Mouse (Mus musculus) midbrain, embryonic 12.5 days (tissue): Measurements from ENCODE around the gene Gm11627. TPM values are rescaled to one million over a fixed set of nuclear protein-coding genes. Genes with fewer than 3 reads are reported as not detected.

Experiments used
- ATAC-seq: fragments of 200-750 bp; cut with Nextera tagmentation; 2 replicates; pipeline ENCODE4 v1.8.0; 2017; ENCODE audit warnings: low read depth, moderate TSS enrichment, moderate library complexity; ENCODE audit not compliant: low FRiP score
- H3K27ac ChIP-seq: fragments of 300-500 bp; sonication (generic); replicated peaks from 2 replicates; pipeline ENCODE4 v1.5.1; 2016; ENCODE audit warnings: mild to moderate bottlenecking
- H3K27me3 ChIP-seq: fragments of 300-500 bp; sonication (generic); 2 replicates; pipeline ENCODE4 v1.6.1; 2016; ENCODE audit warnings: mild to moderate bottlenecking
- H3K36me3 ChIP-seq: fragments of 300-500 bp; sonication (generic); 2 replicates; pipeline ENCODE4 v1.6.1; 2016
- H3K4me1 ChIP-seq: fragments of 300-500 bp; sonication (generic); 2 replicates; pipeline ENCODE4 v1.6.1; 2016
- H3K4me2 ChIP-seq: fragments of 300-500 bp; sonication (generic); replicated peaks from 2 replicates; pipeline ENCODE4 v1.6.1; 2016; ENCODE audit warnings: mild to moderate bottlenecking, moderate library complexity
- H3K4me3 ChIP-seq: fragments of 300-500 bp; sonication (generic); 2 replicates; pipeline ENCODE4 v1.5.1; 2016; ENCODE audit warnings: mild to moderate bottlenecking
- H3K9ac ChIP-seq: fragments of 300-500 bp; sonication (generic); replicated peaks from 2 replicates; pipeline ENCODE4 v1.6.1; 2016; ENCODE audit warnings: mild to moderate bottlenecking, moderate library complexity
- H3K9me3 ChIP-seq: fragments of 300-500 bp; sonication (generic); 2 replicates; pipeline ENCODE4 v1.6.1; 2016; ENCODE audit warnings: mild to moderate bottlenecking
- WGBS: fragments of 180-500 bp; shearing (Covaris S2); methylation state at CpG from one replicate; pipeline ENCODE4 v1.1.7; 2016; 5-methylcytosine and 5-hydroxymethylcytosine counted together
- polyA plus RNA-seq: library from polyadenylated mRNA; unstranded; fragments of >200 nt; fragmentation: Nextera tagmentation; extraction: Ambion mirVana; gene quantifications from 2 replicates; pipeline ENCODE4 v1.2.1, GENCODE M21; 2016

Gm11627 gene
- polyA plus RNA-seq, 1 experiment from 2014 or later: 10.5 TPM

DNA sequence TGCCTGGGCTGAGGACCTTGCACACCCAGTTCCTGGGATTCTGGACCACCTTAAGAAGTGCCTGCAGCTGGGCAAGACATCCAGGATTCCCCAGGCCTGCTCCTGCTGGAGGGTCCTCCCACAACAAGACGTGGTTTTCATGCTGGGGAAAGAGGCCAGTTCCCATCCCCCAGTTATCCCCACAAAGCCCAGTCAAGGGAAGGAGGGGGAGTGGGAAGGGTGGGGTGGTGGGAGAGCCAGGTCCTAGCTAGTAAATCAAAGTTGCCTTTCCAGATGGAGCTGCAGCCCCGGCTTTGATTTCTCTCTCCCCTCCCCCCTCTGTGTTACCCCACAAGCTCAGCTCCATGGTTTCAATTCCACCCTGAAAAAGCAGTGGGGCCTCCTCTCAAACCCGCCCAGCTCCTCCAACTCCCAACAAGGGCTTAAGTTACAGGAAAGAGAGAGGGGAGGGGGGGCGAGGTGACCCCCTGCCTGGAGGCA lies 16.1 kb upstream of the Gm11627 start:
- Histone ChIP-seq H3K27ac (peak overlapping the region; percentile 75), H3K4me1 (peaks cover 21% of the 10 kb centered on the region), H3K36me3 (no peaks in the 10 kb centered on the region), H3K9ac (no peak overlapping the region), H3K9me3 (no peaks in the 10 kb centered on the region), H3K27me3 (no peaks in the 10 kb centered on the region), H3K4me2 (0 out of 2 replicates have a peak overlapping the region, but pooled peaks have one; percentile 3), H3K4me3 (no peak overlapping the region)
- WGBS: 0% methylated on average over 3 of the region's 4 CpGs
- 0 out of 2 replicates have a peak, but pooled peaks have one; percentile 19 for ATAC-seq

DNA sequence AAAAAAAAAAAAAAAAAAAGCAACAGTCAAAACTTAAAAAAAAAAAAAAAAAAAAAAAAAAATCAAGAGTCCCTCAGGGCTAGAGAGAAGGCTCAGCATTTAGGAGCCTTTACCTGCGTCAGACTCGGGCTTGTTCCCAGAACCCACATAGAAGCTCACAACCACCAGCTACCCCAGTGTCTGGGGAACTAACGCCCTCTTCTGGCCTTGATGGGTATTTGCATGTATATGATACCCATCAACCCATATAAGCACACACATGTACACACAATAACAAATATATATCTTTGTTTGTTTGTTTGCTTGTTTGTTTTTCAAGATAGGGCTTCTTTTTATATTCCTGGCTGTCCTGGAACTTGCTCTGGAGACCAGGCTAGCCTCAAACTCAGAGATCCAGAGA lies 8.3 kb upstream of the Gm11627 start:
- peaks cover 7% of the 10 kb centered on the region; the same call in 1 of the 2 replicates for H3K9me3 ChIP-seq
- H3K27me3 ChIP-seq: peaks cover 27% of the 10 kb centered on the region
- H3K36me3 ChIP-seq: no peaks in the 10 kb centered on the region
- H3K4me2 ChIP-seq: no peak overlapping the region
- H3K4me3 ChIP-seq: no peak overlapping the region
- ATAC-seq: no peak
- peaks cover 6% of the 10 kb centered on the region for H3K4me1 ChIP-seq
- 68% methylated on average over 3 of the region's 3 CpGs for WGBS
- no peak overlapping the region for H3K27ac ChIP-seq
- H3K9ac ChIP-seq: no peak overlapping the region

DNA sequence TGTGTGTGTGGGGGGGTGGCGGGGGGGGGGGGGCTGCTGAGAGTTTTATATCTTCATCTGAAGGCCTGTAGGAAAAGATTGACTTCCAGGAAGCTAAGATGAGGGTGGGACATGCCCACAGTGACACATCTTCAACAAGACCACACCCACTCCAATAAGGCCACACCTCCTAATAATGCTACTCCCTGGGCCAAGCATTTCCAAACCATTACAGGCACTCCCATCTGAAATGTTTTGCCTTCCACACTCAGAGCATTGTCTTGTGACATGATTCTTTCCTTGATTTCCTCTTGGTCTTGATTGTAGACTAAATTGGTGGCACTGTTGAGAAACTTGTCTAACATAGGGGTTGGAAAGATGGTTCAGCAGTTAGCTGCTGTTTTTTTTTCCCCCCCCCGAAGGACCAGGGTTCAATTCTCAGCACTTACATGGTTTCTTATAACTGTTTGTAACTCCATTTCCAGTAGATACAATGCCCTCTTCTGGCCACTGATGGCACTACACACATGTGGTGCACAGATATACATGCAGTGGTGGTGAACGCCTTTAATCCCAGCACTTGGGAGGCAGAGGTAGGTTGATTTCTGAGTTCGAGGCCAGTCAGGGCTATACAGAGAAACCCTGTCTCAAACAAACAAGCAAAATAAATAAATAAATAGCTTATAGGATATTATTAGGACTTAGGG lies 7.3 kb upstream of the Gm11627 start:
- H3K9ac ChIP-seq: no peak overlapping the region
- no peaks in the 10 kb centered on the region for H3K36me3 ChIP-seq
- H3K27me3 ChIP-seq: peaks cover 35% of the 10 kb centered on the region
- H3K4me3 ChIP-seq: no peak overlapping the region
- ATAC-seq: no peak
- no peak overlapping the region for H3K27ac ChIP-seq
- no peak overlapping the region for H3K4me2 ChIP-seq
- peaks cover 15% of the 10 kb centered on the region for H3K4me1 ChIP-seq
- 87% methylated on average over 4 of the region's 4 CpGs for WGBS
- peaks cover 7% of the 10 kb centered on the region; the same call in 1 of the 2 replicates for H3K9me3 ChIP-seq

DNA sequence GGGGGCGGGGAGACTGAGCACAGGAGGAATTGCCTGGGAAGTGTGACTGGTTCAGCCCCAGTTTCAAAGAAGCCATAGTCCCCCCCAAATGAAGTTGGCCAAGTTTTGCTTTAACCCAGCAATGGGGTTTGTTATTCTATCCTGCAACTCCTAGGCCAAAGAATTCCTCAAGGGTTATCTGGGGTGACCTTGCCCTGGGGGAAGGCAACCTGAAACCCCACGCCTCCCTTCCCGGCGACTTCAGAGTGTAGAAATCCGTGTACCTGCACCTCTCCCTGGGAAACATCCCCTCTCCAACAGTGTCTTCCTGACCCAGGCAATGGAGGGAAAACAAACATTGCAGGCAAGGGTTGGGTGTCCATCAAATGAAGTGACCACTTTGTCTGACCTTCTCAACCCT lies 3.5 kb upstream of the Gm11627 start:
- H3K27ac ChIP-seq: 0 out of 2 replicates have a peak overlapping the region, but pooled peaks have one; percentile 80
- peaks cover 7% of the 10 kb centered on the region; the same call in 1 of the 2 replicates for H3K9me3 ChIP-seq
- H3K9ac ChIP-seq: no peak overlapping the region
- no peak for ATAC-seq
- 13% methylated on average over 5 of the region's 5 CpGs for WGBS
- H3K27me3 ChIP-seq: peaks cover 43% of the 10 kb centered on the region
- no peaks in the 10 kb centered on the region for H3K36me3 ChIP-seq
- no peak overlapping the region for H3K4me2 ChIP-seq
- no peak overlapping the region for H3K4me3 ChIP-seq
- H3K4me1 ChIP-seq: peaks cover 44% of the 10 kb centered on the region

DNA sequence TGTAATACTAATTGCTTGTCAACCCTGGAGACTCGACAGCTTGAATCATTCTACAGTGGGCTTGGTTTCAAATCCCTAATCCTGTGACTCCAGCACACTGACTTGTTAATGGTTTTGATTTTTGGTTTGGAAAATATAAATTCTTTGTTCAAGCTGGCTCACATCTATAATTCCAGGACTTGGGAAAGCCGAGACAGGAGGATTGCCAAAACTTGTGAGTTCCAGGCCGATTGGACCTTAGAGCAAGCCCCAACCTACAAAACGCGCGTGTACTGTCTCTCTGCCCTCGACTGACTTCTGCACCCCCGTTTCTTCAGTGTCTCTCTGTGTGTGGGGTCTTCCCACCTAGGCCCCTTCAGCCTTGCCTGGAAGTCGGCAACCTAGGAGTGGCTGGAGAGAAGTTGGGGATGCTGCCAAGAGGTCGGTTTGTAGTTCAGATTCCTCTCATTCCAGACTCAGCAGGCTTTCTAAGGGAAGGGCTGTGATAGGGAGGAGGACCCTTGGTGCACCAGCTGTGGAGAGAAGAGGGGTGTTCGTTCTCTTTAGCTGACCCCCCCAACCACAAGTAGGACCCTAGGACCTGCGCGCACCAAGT lies 2.9 kb upstream of the Gm11627 start:
- H3K27ac ChIP-seq: peak overlapping the region; percentile 80
- H3K9me3 ChIP-seq: peaks cover 7% of the 10 kb centered on the region; the same call in 1 of the 2 replicates
- H3K27me3 ChIP-seq: peaks cover 47% of the 10 kb centered on the region
- peaks cover 44% of the 10 kb centered on the region for H3K4me1 ChIP-seq
- H3K4me3 ChIP-seq: no peak overlapping the region
- 18% methylated on average over 13 of the region's 13 CpGs for WGBS
- H3K4me2 ChIP-seq: 0 out of 2 replicates have a peak overlapping the region, but pooled peaks have one; percentile 32
- H3K9ac ChIP-seq: no peak overlapping the region
- ATAC-seq: no peak
- H3K36me3 ChIP-seq: no peaks in the 10 kb centered on the region

DNA sequence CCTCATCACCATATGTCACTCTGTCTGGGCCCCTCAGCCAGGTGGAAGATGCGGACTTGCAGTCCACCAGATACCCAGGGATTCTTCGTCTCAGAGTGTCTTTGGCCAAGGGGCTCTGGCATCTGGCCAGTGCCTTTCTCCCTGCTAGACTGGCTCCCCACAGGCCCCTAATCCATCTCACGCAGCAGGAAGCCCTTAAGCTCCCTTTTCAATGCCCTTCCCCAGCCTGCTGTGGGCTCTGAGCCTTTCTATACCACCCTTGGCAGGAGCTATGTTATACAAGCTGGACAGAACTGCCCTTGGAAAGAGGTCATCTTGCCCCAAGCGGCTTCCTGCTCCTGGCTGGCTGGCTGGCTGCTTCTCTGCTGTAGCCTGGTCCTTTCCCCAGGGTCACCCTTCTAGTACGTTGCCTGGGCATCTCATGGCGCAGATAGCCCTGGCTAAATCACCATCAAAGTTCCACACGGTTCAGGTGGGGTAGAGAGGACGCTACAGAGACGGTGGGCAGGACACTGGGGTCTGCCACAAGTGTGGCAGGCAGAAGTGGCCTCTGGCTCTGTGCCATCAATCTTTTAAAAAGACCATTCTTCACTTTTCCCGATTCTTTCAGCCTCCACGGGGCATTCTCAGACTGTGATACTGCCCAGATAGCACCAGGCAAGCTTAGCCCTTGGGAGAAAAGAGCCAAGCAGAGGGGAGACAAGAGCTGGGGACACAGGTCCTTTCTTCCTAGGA lies 2.2 kb upstream of the Gm11627 start:
- no peak for ATAC-seq
- Histone ChIP-seq H3K27me3 (peaks cover 49% of the 10 kb centered on the region), H3K4me3 (0 out of 2 replicates have a peak overlapping the region, but pooled peaks have one; percentile 0), H3K4me2 (peak overlapping the region; percentile 32; the same call in 1 of the 2 replicates), H3K9ac (0 out of 2 replicates have a peak overlapping the region, but pooled peaks have one; percentile 20), H3K36me3 (no peaks in the 10 kb centered on the region), H3K9me3 (peaks cover 3% of the 10 kb centered on the region; the same call in 1 of the 2 replicates), H3K27ac (peak overlapping the region; percentile 80), H3K4me1 (peaks cover 44% of the 10 kb centered on the region)
- WGBS: 6% methylated on average over 11 of the region's 11 CpGs

DNA sequence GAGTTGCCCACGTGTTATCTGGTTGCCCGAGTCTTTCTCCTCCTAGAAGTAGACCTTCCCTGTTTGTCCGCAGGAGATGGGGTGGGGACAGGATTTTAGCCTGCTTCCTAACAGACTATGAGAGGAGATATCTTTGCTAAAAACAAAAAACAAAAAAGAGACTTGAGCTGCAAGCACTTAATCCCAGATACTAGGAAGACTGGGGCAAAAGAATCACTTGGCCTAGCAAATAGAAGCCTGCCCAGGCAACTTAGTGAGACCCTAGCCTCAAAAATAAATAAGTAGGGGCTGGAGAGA lies 721 bp upstream of the Gm11627 start:
- Histone ChIP-seq H3K4me2 (peak overlapping the region; percentile 47), H3K36me3 (no peaks in the 10 kb centered on the region), H3K4me3 (no peak overlapping the region), H3K4me1 (peaks cover 44% of the 10 kb centered on the region), H3K9ac (no peak overlapping the region), H3K27ac (peak overlapping the region; percentile 89), H3K9me3 (no peaks in the 10 kb centered on the region), H3K27me3 (peaks cover 40% of the 10 kb centered on the region)
- no peak for ATAC-seq
- 20% methylated on average over 3 of the region's 3 CpGs for WGBS

DNA sequence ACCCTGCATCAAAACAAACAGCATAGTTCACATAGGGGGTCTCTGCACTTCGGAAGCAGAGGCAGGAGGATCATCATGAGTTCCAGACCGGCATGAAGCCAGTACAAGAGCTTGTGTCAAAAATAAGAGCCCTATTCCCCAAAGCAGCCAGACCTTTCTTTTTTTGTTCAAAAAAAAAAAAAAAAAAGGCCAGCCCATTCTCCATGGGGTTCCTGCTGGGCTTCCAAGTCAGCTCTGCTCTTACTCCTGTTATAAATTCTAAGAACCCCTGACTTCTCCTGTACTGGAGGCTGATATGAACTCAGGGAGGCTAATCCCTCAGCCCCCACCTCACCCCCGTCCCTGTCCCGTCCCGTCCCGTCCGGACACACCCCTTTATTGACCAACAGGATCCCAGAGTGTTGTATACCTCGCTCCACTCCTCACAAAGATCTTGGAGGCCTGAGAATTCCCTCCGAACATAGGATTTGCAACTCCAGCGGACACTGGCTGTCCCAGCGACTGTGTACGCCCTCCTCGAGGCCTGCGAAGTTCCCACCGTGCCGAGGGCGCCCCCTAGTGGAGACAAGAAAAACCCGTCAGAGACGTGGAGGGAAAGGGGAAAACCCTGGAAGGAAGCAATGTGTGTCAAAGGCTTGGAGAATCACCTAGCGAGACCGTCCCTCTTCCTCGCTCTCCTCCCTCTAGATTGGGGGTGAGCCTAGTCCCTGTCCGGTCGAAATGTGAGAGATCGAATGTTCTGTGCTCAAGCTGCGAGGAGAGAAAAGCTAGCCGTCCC lies 731 bp downstream of the Gm11627 start:
- H3K9ac ChIP-seq: no peak overlapping the region; the same call in 1 of the 2 replicates
- ATAC-seq: 0 out of 2 replicates have a peak, but pooled peaks have one; percentile 41
- WGBS: 5% methylated on average over 27 of the region's 27 CpGs
- H3K27me3 ChIP-seq: peaks cover 31% of the 10 kb centered on the region
- no peaks in the 10 kb centered on the region for H3K36me3 ChIP-seq
- no peaks in the 10 kb centered on the region for H3K9me3 ChIP-seq
- H3K4me1 ChIP-seq: peaks cover 44% of the 10 kb centered on the region
- peak overlapping the region; percentile 4 for H3K4me3 ChIP-seq
- peak overlapping the region; percentile 89 for H3K27ac ChIP-seq
- H3K4me2 ChIP-seq: peak overlapping the region; percentile 47

DNA sequence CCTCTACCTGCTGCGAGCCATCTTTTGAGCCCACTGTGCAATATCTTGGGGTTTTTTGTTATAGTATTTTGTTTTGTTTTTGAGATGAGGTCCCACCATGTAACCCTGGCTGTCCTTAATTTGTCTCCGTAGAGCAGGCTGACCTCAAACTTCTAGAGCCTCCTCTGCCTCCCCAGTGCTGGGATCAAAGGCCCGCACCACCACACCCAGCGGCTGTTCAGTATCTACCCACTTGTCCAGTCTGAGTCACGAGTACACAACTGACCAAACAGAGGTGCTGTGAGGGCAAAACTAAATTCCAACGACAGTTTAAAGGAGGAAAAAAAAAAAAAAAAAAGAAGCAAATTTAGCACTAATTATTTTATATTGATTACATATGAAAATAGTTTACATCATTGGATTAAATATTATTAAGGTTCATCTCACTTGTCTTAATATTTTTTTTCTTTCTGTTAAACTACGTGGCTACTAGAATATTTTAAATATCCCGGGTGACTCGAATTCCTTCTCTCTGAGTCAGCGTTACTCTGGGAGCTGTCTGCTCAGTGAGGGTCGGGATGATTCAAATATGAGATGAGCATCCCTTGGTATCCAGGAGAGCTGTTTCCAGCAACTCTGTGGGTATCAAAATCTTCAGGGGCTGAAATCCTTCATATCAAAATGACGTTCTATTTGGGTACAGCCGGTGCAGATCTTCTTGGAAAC lies 3.1 kb downstream of the Gm11627 start:
- no peak overlapping the region for H3K4me2 ChIP-seq
- no peaks in the 10 kb centered on the region for H3K9me3 ChIP-seq
- ATAC-seq: no peak
- no peaks in the 10 kb centered on the region for H3K36me3 ChIP-seq
- H3K4me1 ChIP-seq: peaks cover 28% of the 10 kb centered on the region
- H3K4me3 ChIP-seq: no peak overlapping the region
- 69% methylated on average over 13 of the region's 13 CpGs for WGBS
- peaks cover 10% of the 10 kb centered on the region for H3K27me3 ChIP-seq
- H3K27ac ChIP-seq: no peak overlapping the region
- H3K9ac ChIP-seq: no peak overlapping the region

DNA sequence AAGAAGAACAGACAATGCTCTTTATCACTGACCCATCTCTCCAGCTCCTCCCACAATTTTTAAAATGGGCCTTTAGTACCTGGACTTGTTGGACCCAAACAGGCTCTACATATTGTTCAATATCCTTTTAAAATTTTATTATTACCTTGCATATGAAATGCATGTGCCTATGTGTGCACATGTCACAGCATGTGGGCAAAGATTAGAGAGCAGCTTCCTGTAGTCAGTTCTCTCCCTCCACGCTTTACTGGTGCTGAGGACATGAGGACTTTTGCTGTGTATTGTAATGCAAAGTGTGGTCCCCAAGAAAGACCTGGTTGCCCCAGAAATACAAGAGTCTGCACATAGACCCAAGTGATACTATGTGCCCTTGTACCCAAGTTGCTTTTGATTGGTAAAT lies 4.2 kb downstream of the Gm11627 start:
- WGBS: 33% methylated on average over 1 of the region's 1 CpGs
- Histone ChIP-seq H3K9me3 (no peaks in the 10 kb centered on the region), H3K4me2 (no peak overlapping the region), H3K4me3 (no peak overlapping the region), H3K27me3 (peaks cover 6% of the 10 kb centered on the region), H3K27ac (no peak overlapping the region), H3K4me1 (peaks cover 19% of the 10 kb centered on the region), H3K9ac (no peak overlapping the region), H3K36me3 (no peaks in the 10 kb centered on the region)
- no peak for ATAC-seq
